Mouse (Mus musculus) cerebellum, adult 2 months (tissue): Measurements from ENCODE around the gene Hist2h2ac.
"Not testable (repeated sequence)": the region's sequence is repeated elsewhere in the genome, so short reads cannot be mapped to it uniquely, and the experiment has no call there.

Experiments used
- CTCF ChIP-seq: fragments of 200-500 bp; IDR thresholded peaks from 2 replicates; pipeline ENCODE4 v1.5.1; 2011; ENCODE audit warnings: low read depth, mild to moderate bottlenecking, control low read depth, low read length, moderate library complexity, borderline replicate concordance; ENCODE audit not compliant: insufficient read depth
- POLR2A ChIP-seq: fragments of 200-500 bp; IDR thresholded peaks from 2 replicates; pipeline ENCODE4 v1.6.1; 2011; ENCODE audit warnings: low read length, control low read depth, borderline replicate concordance; ENCODE audit not compliant: insufficient read depth

GRCm38 (mm10) chr3:96268776-96269378, 48.2 kb upstream of the Hist2h2ac start:
- not testable (repeated sequence) for TF ChIP-seq CTCF, POLR2A
